Mouse (Mus musculus) hindbrain, embryonic 14.5 days (tissue): ENCODE measurements at regions not wholly inside any gene's neighbourhood (a gene's known extent, or its start where the extent isn't known, plus 50 kb on each side); places are given as distances from the start of the nearest gene placed in this dataset.

Source experiments
- ATAC-seq: fragments of 200-750 bp; cut with Nextera tagmentation; 2 replicates; pipeline ENCODE4 v1.8.0; 2017; ENCODE audit warnings: moderate number of reproducible peaks, mild to moderate bottlenecking, moderate TSS enrichment, moderate library complexity; ENCODE audit not compliant: low FRiP score
- DNase-seq: peaks from one replicate; pipeline ENCODE4 v3.0.0-alpha.2; 2015; ENCODE audit warnings: low spot score
- H3K27ac ChIP-seq: fragments of 300-500 bp; sonication (generic); 2 replicates; pipeline ENCODE4 v1.5.1; 2014; ENCODE audit warnings: mild to moderate bottlenecking, moderate library complexity
- H3K27me3 ChIP-seq: fragments of 300-500 bp; sonication (generic); 2 replicates; pipeline ENCODE4 v1.6.1; 2014; ENCODE audit warnings: mild to moderate bottlenecking, low read length, mixed read lengths; ENCODE audit not compliant: control insufficient read depth, insufficient read depth
- H3K36me3 ChIP-seq: fragments of 300-500 bp; sonication (generic); replicated peaks from 2 replicates; pipeline ENCODE4 v1.6.1; 2014; ENCODE audit not compliant: control insufficient read depth, insufficient read depth
- H3K4me1 ChIP-seq: fragments of 300-500 bp; sonication (generic); replicated peaks from 2 replicates; pipeline ENCODE4 v1.6.1; 2014; ENCODE audit warnings: antibody characterized with exemption, low read length, mixed read lengths; ENCODE audit not compliant: control insufficient read depth, insufficient read depth
- H3K4me2 ChIP-seq: fragments of 300-500 bp; sonication (generic); replicated peaks from 2 replicates; pipeline ENCODE4 v1.6.1; 2014; ENCODE audit warnings: mild to moderate bottlenecking, moderate library complexity
- H3K4me3 ChIP-seq: fragments of 300-500 bp; sonication (generic); replicated peaks from 2 replicates; pipeline ENCODE4 v1.5.1; 2014; ENCODE audit warnings: mild to moderate bottlenecking, low read length
- H3K9ac ChIP-seq: fragments of 300-500 bp; sonication (generic); 2 replicates; pipeline ENCODE4 v1.6.1; 2014
- H3K9me3 ChIP-seq: fragments of 300-500 bp; sonication (generic); 2 replicates; pipeline ENCODE4 v1.6.1; 2016; ENCODE audit warnings: low read length; ENCODE audit not compliant: control insufficient read depth
- WGBS: fragments of 180-500 bp; shearing (Covaris S2); extraction: QIAGEN DNeasy Blood & Tissue Kit; methylation state at CpG from one replicate; pipeline ENCODE4 v1.1.7; 2014; 5-methylcytosine and 5-hydroxymethylcytosine counted together

DNA sequence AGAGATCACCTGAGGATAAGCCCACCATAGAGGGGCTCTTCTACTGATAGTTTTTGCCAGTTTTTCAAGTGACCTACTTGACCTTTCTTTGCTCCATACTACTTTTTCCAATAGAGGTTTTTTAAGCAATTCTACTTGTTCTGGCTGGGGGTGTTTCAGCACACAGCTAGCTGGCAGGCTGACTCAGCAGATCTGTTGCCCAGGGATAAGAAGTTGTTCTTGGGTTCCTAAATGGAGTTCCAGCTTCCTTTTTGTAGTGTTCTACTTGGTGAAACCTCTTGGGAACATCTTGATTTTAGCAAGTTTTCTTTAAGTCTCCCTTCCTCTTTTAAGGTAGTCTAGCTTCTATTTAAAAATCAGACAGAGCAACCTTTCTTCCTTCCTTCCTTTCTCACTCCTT is 61.0 kb downstream of the 4930474N05Rik start:
- Histone ChIP-seq H3K9me3 (no peaks in the 10 kb centered on the region), H3K4me2 (no peak overlapping the region), H3K9ac (no peak overlapping the region), H3K36me3 (no peaks in the 10 kb centered on the region), H3K27ac (no peak overlapping the region), H3K4me3 (no peak overlapping the region), H3K4me1 (no peaks in the 10 kb centered on the region), H3K27me3 (no peaks in the 10 kb centered on the region)
- no peak for DNase-seq
- no peak for ATAC-seq

DNA sequence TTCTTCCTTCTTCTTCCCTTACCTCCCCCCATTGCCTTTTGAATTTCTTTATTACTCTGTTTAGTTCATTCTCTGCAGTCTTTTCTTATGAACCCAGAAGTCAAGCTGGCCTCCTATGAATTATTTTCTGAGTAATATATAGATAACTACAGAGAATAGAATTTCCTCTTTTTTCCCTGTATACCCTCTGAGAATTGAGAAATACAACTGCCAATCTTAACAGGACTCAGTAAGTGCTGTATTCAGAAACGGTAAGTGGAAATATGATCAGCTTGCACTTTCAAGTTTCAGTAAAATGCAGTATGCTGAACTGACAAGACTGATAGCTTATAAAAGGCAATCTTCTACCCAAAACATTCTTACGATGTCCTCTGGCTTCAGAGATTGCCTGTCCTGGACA is 61.5 kb downstream of the 4930474N05Rik start:
- H3K9ac ChIP-seq = no peak overlapping the region
- H3K4me3 ChIP-seq = no peak overlapping the region
- no peak overlapping the region for H3K27ac ChIP-seq
- WGBS = 86% methylated on average over 2 of the region's 2 CpGs
- no peaks in the 10 kb centered on the region for H3K4me1 ChIP-seq
- no peaks in the 10 kb centered on the region for H3K36me3 ChIP-seq
- H3K4me2 ChIP-seq = no peak overlapping the region
- no peaks in the 10 kb centered on the region for H3K9me3 ChIP-seq
- DNase-seq (no peak), ATAC-seq (no peak)
- no peaks in the 10 kb centered on the region for H3K27me3 ChIP-seq

- H3K4me3 ChIP-seq = no peak overlapping the region
- H3K4me2 ChIP-seq = no peak overlapping the region
- no peak for DNase-seq
- no peaks in the 10 kb centered on the region for H3K4me1 ChIP-seq
- H3K27me3 ChIP-seq = no peaks in the 10 kb centered on the region
- no peaks in the 10 kb centered on the region for H3K9me3 ChIP-seq
- no peak overlapping the region for H3K9ac ChIP-seq
- no peaks in the 10 kb centered on the region for H3K36me3 ChIP-seq
- ATAC-seq = no peak
- 39% methylated on average over 1 of the region's 1 CpGs for WGBS
- no peak overlapping the region for H3K27ac ChIP-seq
Observed at GRCm38 (mm10) chr14:36183701-36184100, 89.0 kb downstream of the 4930474N05Rik start.

GRCm38 (mm10) chr14:36196517-36196916 is 101.8 kb downstream of the 4930474N05Rik start:
- H3K9me3 ChIP-seq = no peaks in the 10 kb centered on the region; the same call in 1 of the 2 replicates
- WGBS = 23% methylated on average over 3 of the region's 3 CpGs
- H3K27ac ChIP-seq = no peak overlapping the region
- DNase-seq (no peak), ATAC-seq (no peak)
- no peaks in the 10 kb centered on the region for H3K36me3 ChIP-seq
- no peak overlapping the region for H3K4me2 ChIP-seq
- no peak overlapping the region for H3K4me3 ChIP-seq
- H3K27me3 ChIP-seq = no peaks in the 10 kb centered on the region
- H3K9ac ChIP-seq = no peak overlapping the region
- H3K4me1 ChIP-seq = no peaks in the 10 kb centered on the region

DNA sequence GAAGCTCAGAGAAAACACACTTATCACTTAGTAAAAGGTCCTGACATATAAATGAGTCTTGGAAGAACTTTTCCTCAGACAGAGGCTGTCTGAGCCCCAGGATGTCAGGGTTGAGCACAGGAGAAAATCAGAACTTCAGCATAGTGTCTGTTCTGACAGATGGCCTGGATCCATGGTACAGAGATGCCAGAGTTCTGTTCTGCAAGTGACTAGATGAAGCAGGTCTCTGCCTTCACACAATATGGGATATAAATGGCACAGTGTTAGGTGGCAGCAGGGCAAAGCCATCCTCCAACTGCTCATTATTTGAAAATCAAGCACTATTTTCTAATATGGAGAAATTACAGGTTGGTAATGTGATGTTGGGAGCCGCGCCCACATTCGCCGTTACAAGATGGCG is 103.7 kb downstream of the 4930474N05Rik start:
- 97% methylated on average over 5 of the region's 5 CpGs for WGBS
- ATAC-seq = no peak

DNA sequence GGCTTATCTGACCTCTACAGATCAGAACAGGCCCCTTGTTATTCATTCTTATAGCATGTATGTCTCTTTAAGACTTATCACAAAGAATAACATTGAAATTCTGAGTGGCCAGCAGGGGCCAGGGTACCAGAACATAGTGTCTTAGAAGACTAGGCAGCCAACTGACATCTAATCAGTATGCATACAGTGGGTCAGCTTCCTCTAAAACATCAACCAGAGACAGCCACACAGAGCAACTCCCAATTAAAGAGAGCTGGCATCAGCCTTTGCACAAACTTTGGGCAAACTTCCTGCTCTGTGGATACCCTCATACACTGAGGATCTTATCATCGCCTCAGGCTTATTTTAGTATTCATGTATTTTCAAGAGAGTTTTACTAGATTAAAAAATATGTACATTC is 109.1 kb downstream of the 4930474N05Rik start:
- Histone ChIP-seq H3K36me3 (no peaks in the 10 kb centered on the region), H3K9ac (no peak overlapping the region), H3K4me1 (no peaks in the 10 kb centered on the region), H3K27me3 (no peaks in the 10 kb centered on the region), H3K27ac (no peak overlapping the region), H3K4me3 (no peak overlapping the region), H3K4me2 (no peak overlapping the region), H3K9me3 (no peaks in the 10 kb centered on the region)
- WGBS = 100% methylated on average over 1 of the region's 1 CpGs
- DNase-seq (no peak), ATAC-seq (peak; percentile 40; the same call in 1 of the 2 replicates)

More for the DNA sequence above, 103.7 kb downstream of the 4930474N05Rik start:
- H3K36me3 ChIP-seq = no peaks in the 10 kb centered on the region
- H3K9ac ChIP-seq = no peak overlapping the region
- H3K4me3 ChIP-seq = no peak overlapping the region
- H3K4me1 ChIP-seq = no peaks in the 10 kb centered on the region
- H3K27me3 ChIP-seq = no peaks in the 10 kb centered on the region
- no peaks in the 10 kb centered on the region for H3K9me3 ChIP-seq
- no peak for DNase-seq
- H3K27ac ChIP-seq = no peak overlapping the region
- H3K4me2 ChIP-seq = no peak overlapping the region

DNA sequence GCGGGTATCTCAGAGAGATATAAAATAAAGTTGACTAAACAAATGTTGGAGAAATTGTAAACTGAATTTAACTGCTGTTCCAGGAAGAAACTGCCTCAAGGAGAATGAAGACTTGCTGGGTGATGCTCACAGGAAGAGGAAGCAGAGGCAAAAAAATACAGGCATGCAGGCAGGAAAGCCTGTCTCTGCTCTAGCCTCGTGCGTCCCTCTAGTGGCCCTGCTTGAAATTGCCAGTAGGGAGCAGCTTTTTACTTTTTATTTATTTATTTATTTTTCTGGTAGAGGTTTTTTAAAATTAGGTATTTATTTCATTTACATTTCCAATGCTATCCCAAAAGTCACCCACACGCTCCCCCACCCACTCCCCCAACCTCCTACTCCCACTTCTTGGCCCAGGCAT is 118.1 kb downstream of the 4930474N05Rik start:
- ATAC-seq = no peak
- H3K9ac ChIP-seq = no peak overlapping the region
- H3K4me3 ChIP-seq = no peak overlapping the region
- no peaks in the 10 kb centered on the region for H3K9me3 ChIP-seq
- H3K27ac ChIP-seq = no peak overlapping the region
- H3K4me2 ChIP-seq = no peak overlapping the region
- 40% methylated on average over 4 of the region's 4 CpGs for WGBS
- no peaks in the 10 kb centered on the region for H3K36me3 ChIP-seq
- H3K4me1 ChIP-seq = no peaks in the 10 kb centered on the region
- DNase-seq = peak; percentile 81
- H3K27me3 ChIP-seq = no peaks in the 10 kb centered on the region

GRCm38 (mm10) chr14:36245849-36246248 is 151.1 kb downstream of the 4930474N05Rik start:
- Histone ChIP-seq H3K4me2 (no peak overlapping the region), H3K27ac (no peak overlapping the region), H3K9ac (no peak overlapping the region), H3K27me3 (no peaks in the 10 kb centered on the region), H3K36me3 (no peaks in the 10 kb centered on the region), H3K4me3 (no peak overlapping the region), H3K4me1 (no peaks in the 10 kb centered on the region), H3K9me3 (no peaks in the 10 kb centered on the region)
- no peak for DNase-seq
- no peak for ATAC-seq

- no peak; the same call in 1 of the 2 replicates for ATAC-seq
- Histone ChIP-seq H3K9me3 (no peaks in the 10 kb centered on the region), H3K9ac (no peak overlapping the region), H3K27ac (no peak overlapping the region), H3K4me1 (no peaks in the 10 kb centered on the region), H3K4me2 (no peak overlapping the region), H3K36me3 (no peaks in the 10 kb centered on the region), H3K27me3 (no peaks in the 10 kb centered on the region), H3K4me3 (no peak overlapping the region)
- DNase-seq = no peak
- WGBS = 67% methylated on average over 2 of the region's 2 CpGs
Observed at GRCm38 (mm10) chr14:36262126-36262525, 167.4 kb downstream of the 4930474N05Rik start.

GRCm38 (mm10) chr14:36283825-36284414 is 189.2 kb downstream of the 4930474N05Rik start:
- Histone ChIP-seq H3K4me3 (no peak overlapping the region), H3K4me1 (no peaks in the 10 kb centered on the region), H3K9ac (no peak overlapping the region), H3K27me3 (no peaks in the 10 kb centered on the region), H3K27ac (no peak overlapping the region), H3K36me3 (no peaks in the 10 kb centered on the region), H3K4me2 (no peak overlapping the region), H3K9me3 (no peaks in the 10 kb centered on the region)
- DNase-seq = no peak
- ATAC-seq = no peak
- 88% methylated on average over 1 of the region's 1 CpGs for WGBS
